In the genomic region with DNA sequence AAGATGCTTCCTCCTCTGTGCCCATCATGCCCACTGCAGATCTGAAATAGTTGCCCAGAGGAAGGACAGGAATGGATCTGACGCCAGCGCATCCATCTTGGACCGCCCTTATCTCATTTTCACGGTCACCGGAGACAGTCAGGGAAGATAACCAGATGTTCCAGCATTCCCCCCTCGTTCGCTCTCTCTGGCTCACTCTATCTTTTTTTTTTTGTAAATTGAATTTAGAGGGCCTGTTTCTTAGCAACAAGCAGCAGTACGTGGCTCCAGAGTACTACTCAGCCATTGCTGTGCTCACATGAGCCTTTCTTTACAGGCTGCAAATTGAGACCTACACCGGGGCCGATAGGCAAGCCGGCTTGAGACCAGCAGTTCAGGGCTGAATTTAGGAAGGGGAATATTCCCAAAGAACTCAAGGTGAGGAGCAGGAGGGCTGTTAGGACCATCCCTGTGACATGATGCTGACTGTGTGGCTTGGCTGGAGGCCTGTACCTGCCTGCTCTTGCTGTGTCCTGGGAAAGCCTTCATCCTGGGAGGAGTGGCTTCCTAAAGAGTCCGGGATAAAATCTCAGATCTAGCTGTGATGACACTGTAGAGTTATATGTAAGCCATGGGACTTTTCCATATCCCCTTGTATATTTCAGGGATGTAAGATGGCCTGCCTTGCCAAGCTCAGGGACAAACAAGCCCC, we compare ENCODE assay signal across 10 mouse cellular contexts.
DNase-seq lines count a peak whose midpoint lies in the region; ATAC-seq and TF ChIP-seq lines count a peak whose summit lies in the region.
"Had no signal": no experiment of that assay in that cellular context is flagged by ENCODE, and none has a peak within 500 bp of the region (broad histone marks: within the 10 kb centered on the region; RNA-seq: fewer than 3 reads in every experiment).

No protein-coding gene starts in this region.

- peak overlapping the region; percentile 16; the same call in 1 of the 2 replicates for H3K4me2 ChIP-seq in hindbrain, embryonic 16.5 days (ENCODE audit: low read length)
- H3K4me2 ChIP-seq: lung, embryonic 15.5 days had no signal

- no peak for TF ChIP-seq CTCF in layer of hippocampus, adult 2 months (conservative IDR thresholded peaks at IDR 0.05)
- TF ChIP-seq CTCF in olfactory bulb, adult 2 months (IDR thresholded peaks at IDR 0.05; ENCODE audit: insufficient read depth, low read depth, low read length) = no peak

- no peak for TF ChIP-seq POLR2A in olfactory bulb, adult 2 months (IDR thresholded peaks at IDR 0.05; ENCODE audit: insufficient read depth, low read depth, low read length)

- H3K4me1 ChIP-seq in hindbrain, embryonic 16.5 days (ENCODE audit: control insufficient read depth, insufficient read depth, low read depth, low read length) = peaks cover 17% of the 10 kb centered on the region
- H3K4me1 ChIP-seq in olfactory bulb, adult 2 months (ENCODE audit: control insufficient read depth, insufficient read depth, low read length) = peaks cover 8% of the 10 kb centered on the region
- H3K4me1 ChIP-seq: lung, embryonic 15.5 days had no signal

- H3K9me3 ChIP-seq in hindbrain, embryonic 16.5 days (ENCODE audit: control insufficient read depth, low read length) = no peaks in the 10 kb centered on the region
- H3K9me3 ChIP-seq: lung, embryonic 15.5 days had no signal

- H3K9ac ChIP-seq in hindbrain, embryonic 16.5 days (ENCODE audit: low read depth, low read length) = peak overlapping the region; percentile 47
- H3K9ac ChIP-seq: lung, embryonic 15.5 days had no signal

- ATAC-seq in hindbrain, embryonic 16.5 days = peak; percentile 89
- ATAC-seq: CD4-positive, CD25-positive, alpha-beta regulatory T cell, adult 4 months had no signal

- WGBS in hindbrain, embryonic 16.5 days = 42% methylated on average over 12 of the region's 12 CpGs
- WGBS in olfactory bulb, adult 2 months = 17% methylated on average over 12 of the region's 12 CpGs

- no peaks in the 10 kb centered on the region for H3K36me3 ChIP-seq in hindbrain, embryonic 16.5 days (ENCODE audit: control insufficient read depth, insufficient read depth, low read length)
- H3K36me3 ChIP-seq: lung, embryonic 15.5 days had no signal

- peak; percentile 16 for DNase-seq in layer of hippocampus, adult 2 months (ENCODE audit: low spot score in 2 of 2)
- DNase-seq in layer of hippocampus, adult 11-12 months (ENCODE audit: low spot score) = no peak
- DNase-seq in adrenal gland, postnatal 36 days = peak; percentile 62 to 67
- no peak for DNase-seq in embryo, embryonic 11 days
- DNase-seq in spleen, adult 12 weeks (ENCODE audit: low spot score) = no peak
- no peak for DNase-seq in cerebellum, postnatal 25 days

- H3K27ac ChIP-seq in layer of hippocampus, adult 2 months = peak overlapping the region; percentile 77
- H3K27ac ChIP-seq in hindbrain, embryonic 16.5 days (ENCODE audit: low read depth, low read length) = peak overlapping the region; percentile 91
- peak overlapping the region; percentile 87 for H3K27ac ChIP-seq in olfactory bulb, adult 2 months (ENCODE audit: insufficient read depth, low read depth, low read length)
- H3K27ac ChIP-seq: lung, embryonic 15.5 days had no signal

- no peak overlapping the region for H3K4me3 ChIP-seq in layer of hippocampus, adult 2 months
- no peak overlapping the region for H3K4me3 ChIP-seq in hindbrain, embryonic 16.5 days (ENCODE audit: low read length)
- H3K4me3 ChIP-seq in olfactory bulb, adult 2 months (ENCODE audit: insufficient read depth, low read depth, low read length) = no peak overlapping the region
- H3K4me3 ChIP-seq: lung, embryonic 15.5 days had no signal

- H3K27me3 ChIP-seq in hindbrain, embryonic 16.5 days (replicated peaks; ENCODE audit: control insufficient read depth, insufficient read depth, low read length) = no peaks in the 10 kb centered on the region
- H3K27me3 ChIP-seq: lung, embryonic 15.5 days had no signal

Comparison
In these comparisons a context has a peak if more than half of its experiments do, and no peak if none do; other contexts are left out.
1. DNase-seq: peak in layer of hippocampus, adult 2 months (2 of 2) and adrenal gland, postnatal 36 days (2 of 2); none in layer of hippocampus, adult 11-12 months (single experiment), embryo, embryonic 11 days (single experiment), spleen, adult 12 weeks (single experiment) and cerebellum, postnatal 25 days (0 of 2).
2. Peak in every context shown above with its lines, with median percentiles within 50 percentile points of each other: H3K27ac ChIP-seq.